Mouse (Mus musculus) sigmoid colon, adult 10 weeks (tissue): ENCODE measurements around the gene Miga1. TPM values are rescaled to one million over a fixed set of nuclear protein-coding genes. Genes with fewer than 3 reads are reported as not detected.

Experiments used
- polyA plus RNA-seq: library from polyadenylated mRNA; stranded (reverse); fragments of 350-450 nt; fragmentation: Illumina TruSeq; extraction: RNeasy Lipid Tissue Mini Kit (QIAGEN cat#74804); gene quantifications from one replicate; pipeline ENCODE4 v1.2.3, GENCODE M21; 2014; ENCODE audit warnings: low read depth, low replicate concordance

Gene Miga1
- 21.0 TPM for polyA plus RNA-seq

GRCm38 (mm10) chr3:152339862-152340557 is at the start of gene Miga1:
TSS of gene Miga1 (minus strand) at chr3:152340407.

GRCm38 (mm10) chr3:152345732-152346632 is 5.8 kb upstream of the Miga1 start, which contains the start of gene Usp33:
TSS of gene Usp33 (plus strand) at chr3:152346478.

GRCm38 (mm10) chr3:152266036-152266421 is 74.2 kb downstream of the Miga1 start, which contains the start of gene Nexn:
TSS of gene Nexn (minus strand) at chr3:152266350.

Other genes with a start within 250 kb of the Miga1 start
- gene Gipc2, start 174.2 kb downstream of the Miga1 start, polyA plus RNA-seq, result 651 TPM
- gene Dnajb4, start 130.1 kb downstream of the Miga1 start, polyA plus RNA-seq, result 98.1 TPM
- 198 TPM for gene Fubp1, start 130.0 kb downstream of the Miga1 start, polyA plus RNA-seq
- gene Nexn, start 74.1 kb downstream of the Miga1 start, polyA plus RNA-seq, result 155 TPM
- gene Usp33, start 6.1 kb upstream of the Miga1 start, polyA plus RNA-seq, result 164 TPM
- gene Zzz3, start 55.1 kb upstream of the Miga1 start, polyA plus RNA-seq, result 57.7 TPM